Mouse (Mus musculus) urinary bladder, adult 18-20 months (tissue): ENCODE results near the gene Gm49358.

Source experiments
- DNase-seq, 2 experiments: peaks; one replicate each; pipeline ENCODE4 v3.0.0; 2022; ENCODE audit warnings: low spot score in 2 of 2, mixed read lengths in 2 of 2

The Gm49358 gene

DNA sequence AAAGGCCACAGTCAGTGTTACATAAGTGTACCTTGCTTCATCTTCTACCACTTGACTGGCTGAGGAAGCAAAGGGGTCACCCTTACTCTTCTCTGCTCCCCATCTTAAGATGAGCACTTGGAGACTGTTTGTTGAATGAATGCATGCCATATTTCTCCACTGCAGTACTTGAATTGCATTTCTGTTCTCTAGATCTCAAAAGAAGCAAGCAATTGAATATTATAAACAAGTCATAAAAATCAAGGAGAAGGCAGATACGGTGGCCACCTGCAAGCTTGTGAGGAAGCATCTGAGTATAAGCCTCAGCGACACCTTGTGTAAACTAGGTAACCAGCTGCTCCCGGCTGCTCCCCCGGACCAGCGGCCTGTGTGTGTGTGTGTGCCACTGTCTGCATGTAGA lies at the start of gene Gm49358:
Gm49358 (plus strand) TSS at position 301 of the 400 bp plus-strand sequence.
- no peak for DNase-seq

DNA sequence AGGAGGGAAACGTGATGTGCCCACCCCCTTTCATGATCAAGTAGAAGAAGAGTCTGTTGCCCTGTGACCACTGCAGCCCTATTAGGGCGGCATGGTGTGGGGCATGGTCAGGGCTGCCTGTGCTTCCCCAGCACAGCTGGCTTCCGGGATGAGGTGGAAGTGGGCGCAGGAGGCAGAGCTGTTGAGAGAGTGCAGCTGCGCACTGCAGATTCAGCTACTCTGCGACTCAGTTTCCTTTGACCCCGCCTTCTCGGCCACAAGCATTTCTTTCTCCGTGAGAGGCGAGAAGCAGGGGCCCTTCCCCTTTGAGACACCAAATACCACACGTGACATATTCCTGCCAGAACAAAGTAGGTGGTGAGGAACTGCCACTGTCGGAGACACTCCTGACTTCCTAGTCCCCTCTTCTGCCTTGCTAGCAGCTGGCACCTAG lies 36.2 kb upstream of the Gm49358 start:
- peak; percentile 11 to 16 for DNase-seq

GRCm38 (mm10) chr10:86728176-86728575 lies 35.6 kb upstream of the Gm49358 start:
- no peak for DNase-seq

GRCm38 (mm10) chr10:86730823-86731499 lies 32.8 kb upstream of the Gm49358 start:
- DNase-seq = peak; percentile 63 to 77

DNA sequence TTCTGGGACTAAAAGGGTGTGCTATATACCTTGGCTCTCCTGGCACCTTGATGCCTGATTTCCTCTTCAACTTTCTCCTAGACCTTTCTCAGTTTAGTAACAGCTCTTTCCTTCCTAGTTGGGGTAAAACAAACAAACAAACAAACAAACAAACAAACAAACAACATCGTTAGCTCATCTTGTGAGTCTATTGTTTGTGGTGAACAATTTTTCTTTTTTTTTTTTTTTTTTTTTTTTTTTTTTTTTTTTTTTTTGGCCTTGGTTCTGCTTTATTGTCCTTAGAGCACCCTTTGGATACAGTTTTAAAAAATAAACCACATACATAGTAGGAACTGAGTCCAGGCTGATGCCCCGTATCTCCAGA lies 32.3 kb upstream of the Gm49358 start:
- no peak for DNase-seq

DNA sequence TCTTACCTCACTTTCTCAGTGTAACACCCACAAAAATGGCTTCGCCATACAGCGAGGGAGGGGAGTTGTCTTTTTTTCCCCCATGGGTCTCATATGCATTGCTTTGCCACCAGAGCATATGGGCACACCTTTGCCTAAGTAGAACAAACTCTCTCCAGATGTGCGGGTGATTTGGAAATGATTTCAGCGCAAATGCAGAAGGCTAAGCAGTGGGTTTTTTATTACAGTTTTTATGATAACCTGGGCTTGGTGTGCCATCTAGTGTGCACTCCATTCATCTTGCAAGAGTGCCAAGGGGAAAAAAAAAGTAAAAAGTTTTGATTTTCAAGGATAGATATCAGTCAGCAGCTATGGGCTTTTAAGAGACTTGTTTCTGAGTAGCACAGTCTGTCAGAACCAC lies 28.7 kb upstream of the Gm49358 start:
- DNase-seq = no peak

DNA sequence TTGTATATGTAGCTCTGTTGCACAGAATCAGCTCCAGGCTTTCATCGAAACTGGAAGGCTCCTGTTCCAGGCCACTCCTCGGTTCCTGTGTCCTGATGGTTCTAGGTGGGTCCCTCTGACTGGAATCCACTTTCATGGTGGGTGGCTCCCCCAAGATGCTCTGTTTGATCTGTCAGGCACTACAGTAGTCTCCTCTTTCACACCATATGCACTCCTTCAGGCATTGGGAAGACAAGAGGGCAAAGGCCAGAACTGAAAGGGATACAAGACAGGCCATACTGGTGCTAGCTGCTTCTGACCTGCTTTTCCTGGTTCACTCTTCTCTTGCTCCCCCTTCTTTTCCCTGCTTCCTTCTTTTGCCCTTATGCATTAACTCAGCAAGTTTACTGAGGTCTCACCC lies 20.9 kb upstream of the Gm49358 start:
- no peak for DNase-seq

DNA sequence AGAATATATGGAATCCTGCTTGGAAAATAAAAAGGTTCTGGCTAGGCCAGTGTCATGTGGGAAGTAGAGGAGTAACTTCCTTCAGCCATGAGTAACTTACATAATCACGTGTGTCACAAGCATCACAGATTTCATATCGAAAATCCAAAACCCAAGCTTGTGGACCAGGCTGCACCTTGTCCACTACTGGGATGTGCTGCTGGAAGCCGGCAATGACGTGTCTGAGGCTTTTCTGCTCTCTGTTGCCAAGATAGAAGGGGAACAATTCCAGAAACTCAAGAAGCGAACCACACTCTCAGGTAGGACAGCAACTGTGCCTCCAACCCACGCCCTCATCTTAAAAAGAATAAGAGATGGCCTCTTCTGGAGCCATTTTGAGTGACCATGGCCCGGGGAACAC lies 19.5 kb upstream of the Gm49358 start:
- DNase-seq = no peak

- no peak for DNase-seq
Observed at GRCm38 (mm10) chr10:86755816-86756502, 7.8 kb upstream of the Gm49358 start.

DNA sequence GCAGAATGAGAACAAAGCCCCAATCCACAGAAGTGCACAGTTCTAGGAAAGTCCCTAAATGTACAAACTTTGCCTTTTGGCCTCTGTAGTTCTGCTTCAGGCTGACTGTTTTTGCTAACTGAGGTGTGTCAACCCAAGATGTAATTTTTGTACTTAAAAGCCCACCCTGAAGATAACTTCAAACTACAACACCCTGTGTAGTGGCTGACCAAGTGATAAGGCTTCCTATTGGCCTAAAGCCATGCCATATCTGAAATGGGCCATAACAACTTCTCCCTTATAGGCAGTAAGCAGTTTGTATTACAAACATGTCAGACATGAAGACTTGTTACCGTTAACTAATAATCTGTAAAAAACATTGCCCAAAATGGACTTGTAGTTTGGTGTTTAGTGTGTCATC lies 6.0 kb upstream of the Gm49358 start:
- no peak for DNase-seq

DNA sequence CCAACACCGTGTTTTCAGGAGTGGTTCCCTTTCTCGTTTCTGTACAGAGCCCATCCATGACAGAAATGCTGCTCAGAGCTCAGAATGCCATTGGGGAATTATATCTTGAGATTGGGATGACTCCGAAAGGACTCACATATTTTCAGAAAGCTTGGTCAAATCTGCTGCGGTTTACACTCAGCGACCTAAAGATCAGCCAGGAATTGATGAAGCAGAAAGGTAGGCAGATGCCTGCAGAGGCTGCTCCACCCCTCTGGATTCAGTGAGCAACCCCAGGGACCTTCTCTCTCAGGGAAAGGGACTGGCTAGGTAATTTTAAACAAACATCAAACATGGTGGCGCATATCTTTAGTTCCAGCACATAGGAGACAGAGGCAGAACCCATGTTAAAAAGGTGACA lies 5.6 kb upstream of the Gm49358 start:
- no peak for DNase-seq

DNA sequence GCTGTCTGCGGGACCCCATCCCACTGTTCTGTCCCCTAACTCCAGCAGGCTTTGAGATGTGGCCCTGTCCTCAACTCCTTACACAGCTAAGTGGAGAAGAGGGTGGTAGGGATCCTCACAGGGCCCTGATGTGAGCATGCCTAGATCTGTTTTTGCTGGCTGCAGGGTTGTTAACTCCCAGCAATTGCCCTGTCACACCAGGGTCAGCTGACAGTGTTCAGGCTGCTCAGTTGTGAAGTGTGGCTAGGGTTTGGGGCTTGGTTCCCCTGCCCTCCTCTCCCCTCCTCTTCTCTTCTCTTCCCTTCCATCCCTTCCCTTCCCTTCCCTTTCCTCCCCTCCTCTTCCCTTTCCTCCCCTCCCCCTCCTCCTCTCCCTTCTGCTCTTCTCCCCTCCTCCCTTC lies 2.5 kb upstream of the Gm49358 start:
- no peak for DNase-seq

- DNase-seq = no peak
Observed at GRCm38 (mm10) chr10:86761722-86762383, 1.9 kb upstream of the Gm49358 start.

- DNase-seq = no peak
Observed at GRCm38 (mm10) chr10:86762384-86762730, 1.4 kb upstream of the Gm49358 start.

- DNase-seq = no peak
Observed at GRCm38 (mm10) chr10:86765344-86765966, 1.7 kb downstream of the Gm49358 start.

- no peak for DNase-seq
Observed at GRCm38 (mm10) chr10:86769216-86769615, 5.4 kb downstream of the Gm49358 start.

DNA sequence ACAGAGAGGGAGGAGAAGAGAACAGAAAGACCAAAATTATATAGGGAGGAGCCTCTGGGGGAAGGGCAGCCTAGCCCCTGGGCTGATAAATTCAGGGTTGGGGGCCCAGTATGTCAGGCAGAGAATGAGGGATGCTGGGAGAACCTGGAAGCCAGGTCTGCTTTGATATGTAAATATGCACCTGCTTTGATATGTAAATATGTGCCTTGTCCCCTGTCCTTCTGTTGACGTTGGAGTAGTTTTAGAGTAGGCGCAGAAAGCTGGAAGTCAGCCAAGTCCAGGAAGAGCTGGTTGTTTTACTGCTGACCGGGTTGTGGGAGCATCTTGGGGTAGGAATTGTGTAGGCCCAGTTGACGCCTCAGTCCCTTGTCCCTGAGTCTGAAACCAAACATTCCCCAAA lies 6.0 kb downstream of the Gm49358 start:
- DNase-seq = no peak

GRCm38 (mm10) chr10:86771701-86772100 lies 7.9 kb downstream of the Gm49358 start:
- no peak for DNase-seq

GRCm38 (mm10) chr10:86772231-86772631 lies 8.5 kb downstream of the Gm49358 start:
- no peak for DNase-seq

DNA sequence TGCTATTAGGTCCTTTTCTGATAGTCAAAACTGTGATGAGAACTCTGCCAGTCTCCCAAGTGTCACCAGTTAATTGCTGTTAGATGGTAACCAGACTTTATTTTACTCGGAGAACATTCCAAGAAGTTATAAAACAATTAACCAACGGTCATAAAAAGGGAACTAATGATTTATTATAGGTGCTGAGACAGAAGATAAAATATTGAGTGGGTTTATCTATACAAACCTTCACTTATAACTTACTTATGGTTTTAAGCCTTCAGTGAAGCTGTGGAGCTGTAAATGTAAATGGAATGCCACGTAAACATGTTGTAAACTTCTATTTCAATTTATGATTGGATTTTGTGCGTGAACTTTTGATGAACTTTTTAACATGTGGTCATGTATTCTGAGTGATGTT lies 9.6 kb downstream of the Gm49358 start:
- DNase-seq = no peak

DNA sequence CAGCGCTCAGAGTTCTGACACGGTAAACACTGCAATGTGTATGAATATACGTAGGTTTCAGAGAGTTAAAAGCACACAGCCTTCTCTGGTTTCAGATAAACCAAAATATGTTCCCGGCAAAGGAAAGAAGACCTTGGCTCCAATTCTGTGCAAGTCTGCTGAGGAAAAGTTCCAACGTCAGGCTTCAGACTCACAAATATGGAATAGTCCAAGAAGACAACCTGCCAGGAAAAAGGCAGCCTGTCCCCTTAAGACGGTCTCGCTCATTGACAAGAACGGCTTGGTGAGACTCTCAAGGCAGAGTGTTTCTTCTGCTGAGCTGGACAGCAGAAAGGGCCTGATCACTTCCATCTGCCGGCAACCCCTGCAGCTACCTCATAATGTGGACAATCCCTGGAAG lies 12.5 kb downstream of the Gm49358 start:
- DNase-seq = no peak

DNA sequence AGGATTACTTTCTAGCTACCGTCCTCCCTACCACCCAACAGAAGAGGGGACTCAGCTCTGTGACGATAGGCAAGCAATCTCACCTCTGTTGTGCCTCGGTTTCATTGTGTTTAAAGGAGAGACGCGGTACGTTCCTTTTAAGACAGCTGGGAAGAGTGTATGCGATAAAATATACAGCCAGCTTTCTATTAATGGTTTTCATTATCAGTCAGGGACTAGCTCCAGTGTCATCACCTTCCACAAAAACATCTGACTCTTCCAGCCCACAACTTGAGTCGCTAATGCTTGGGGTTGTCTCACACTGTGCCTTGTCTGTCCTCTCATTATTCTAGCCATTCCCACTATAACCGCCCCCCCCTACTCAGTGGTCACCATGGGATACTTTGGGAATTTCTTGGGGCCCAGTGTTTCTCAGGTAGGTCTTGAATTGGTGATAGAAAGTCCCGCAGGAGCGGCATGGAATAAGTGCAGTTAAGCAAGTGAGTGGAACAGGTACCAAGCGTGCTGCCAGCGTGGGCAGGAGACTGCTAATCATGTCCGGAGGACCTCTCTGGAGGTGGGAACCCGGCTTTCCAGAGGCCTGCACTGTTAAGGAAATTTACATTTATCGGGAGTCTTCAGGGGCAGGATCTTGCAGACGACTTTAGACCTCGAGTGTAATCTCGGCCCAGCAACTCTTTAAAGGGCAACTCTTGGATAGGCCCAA lies 14.0 kb downstream of the Gm49358 start:
- DNase-seq = peak in 1 of 2 experiments; percentile 14
